Mouse (Mus musculus): ENCODE results near the gene Cabcoco1.

The Cabcoco1 gene

GRCm38 (mm10) chr10:68541139-68541942, at the start of gene Cabcoco1:
Gene Cabcoco1 (minus strand): TSS chr10:68541896.
- in situ Hi-C loops (cut with MseI, MboI), result no loop called here

DNA sequence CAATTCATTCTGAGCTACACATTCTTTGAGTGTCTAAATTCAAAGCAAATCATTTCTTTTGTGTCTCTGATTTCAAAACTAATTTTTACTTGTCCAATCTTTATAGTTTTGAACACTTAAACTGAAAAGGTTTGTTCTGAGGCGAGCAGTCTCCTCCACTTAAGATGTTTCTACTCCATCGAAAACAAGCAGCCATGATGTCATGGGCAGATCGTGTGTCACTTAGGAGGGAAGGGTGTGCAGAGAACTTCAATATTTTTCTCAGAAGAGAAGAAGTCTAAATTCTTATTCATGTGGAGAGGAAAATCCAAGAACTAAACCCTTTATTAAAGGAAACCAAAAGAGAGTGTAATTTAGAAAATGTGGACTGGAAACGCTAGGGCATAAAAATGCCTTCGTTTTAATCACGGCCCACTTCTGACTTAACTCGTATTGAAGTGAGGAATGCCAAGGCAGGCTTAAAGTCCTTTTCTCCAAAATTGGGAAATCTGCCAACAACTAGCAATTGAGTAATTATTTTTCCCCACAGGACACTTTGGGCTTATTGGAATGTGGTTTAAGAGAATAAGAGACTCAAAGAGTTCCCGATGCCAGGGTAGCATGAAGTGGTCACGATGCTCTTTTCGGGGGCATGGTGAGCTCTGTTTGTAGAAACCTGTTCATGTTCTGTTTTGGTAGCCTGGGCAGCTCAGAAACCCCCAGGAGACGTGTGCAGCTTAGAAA, 48.0 kb upstream of the Cabcoco1 start:
- in situ Hi-C loops (cut with MseI, MboI), result no loop called here

- in situ Hi-C loops (cut with MseI, MboI), result no loop called here
Observed at GRCm38 (mm10) chr10:68587416-68588040, 45.8 kb upstream of the Cabcoco1 start.

- in situ Hi-C loops (cut with MseI, MboI), result no loop called here
Observed at GRCm38 (mm10) chr10:68577321-68577720, 35.6 kb upstream of the Cabcoco1 start.

DNA sequence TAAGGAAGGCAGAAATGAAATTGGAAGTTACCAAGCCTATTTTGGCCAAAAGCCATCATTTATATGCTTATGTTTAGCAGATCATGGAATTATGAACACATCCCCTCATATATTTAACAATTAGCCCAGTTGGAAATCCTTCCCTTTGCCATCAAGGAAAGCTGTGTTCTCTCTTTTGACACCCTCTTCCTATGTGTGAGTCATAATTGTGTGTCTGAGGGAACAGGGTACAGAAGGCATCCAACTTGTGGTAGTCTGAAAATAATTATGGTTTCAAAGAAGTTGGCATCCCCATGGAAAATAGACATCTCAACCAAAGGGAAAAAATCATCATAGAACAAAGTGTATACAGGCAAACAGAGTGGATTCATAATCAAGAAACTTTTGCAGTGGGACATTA, 26.5 kb upstream of the Cabcoco1 start:
- in situ Hi-C loops (cut with MseI, MboI), result no loop called here

- in situ Hi-C loops (cut with MseI, MboI), result no loop called here
Observed at GRCm38 (mm10) chr10:68562344-68562743, 20.6 kb upstream of the Cabcoco1 start.

GRCm38 (mm10) chr10:68558828-68559219, 17.1 kb upstream of the Cabcoco1 start:
- in situ Hi-C loops (cut with MseI, MboI), result no loop called here

GRCm38 (mm10) chr10:68558105-68558827, 16.6 kb upstream of the Cabcoco1 start:
- in situ Hi-C loops (cut with MseI, MboI), result no loop called here

DNA sequence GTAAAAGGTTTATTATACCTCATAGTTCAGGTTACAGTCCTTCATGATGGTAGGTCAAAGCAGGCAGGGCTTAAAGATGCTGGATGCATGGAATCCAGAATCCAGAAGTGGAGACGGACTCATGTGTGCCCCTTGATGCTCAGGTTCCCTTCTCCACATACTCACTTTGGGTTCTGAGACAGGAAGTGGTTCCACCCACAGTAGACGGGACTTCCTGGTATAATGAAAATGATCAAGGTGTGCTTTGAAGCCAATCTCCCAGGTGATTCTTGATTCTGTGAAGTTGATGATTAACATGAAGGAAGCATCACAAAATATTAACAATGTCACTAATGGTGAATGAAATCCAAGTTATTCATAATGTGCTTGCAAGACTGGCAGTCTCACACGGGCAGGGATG, 12.0 kb upstream of the Cabcoco1 start:
- in situ Hi-C loops (cut with MseI, MboI), result no loop called here

- in situ Hi-C loops (cut with MseI, MboI), result no loop called here
Observed at GRCm38 (mm10) chr10:68552556-68552955, 10.9 kb upstream of the Cabcoco1 start.

DNA sequence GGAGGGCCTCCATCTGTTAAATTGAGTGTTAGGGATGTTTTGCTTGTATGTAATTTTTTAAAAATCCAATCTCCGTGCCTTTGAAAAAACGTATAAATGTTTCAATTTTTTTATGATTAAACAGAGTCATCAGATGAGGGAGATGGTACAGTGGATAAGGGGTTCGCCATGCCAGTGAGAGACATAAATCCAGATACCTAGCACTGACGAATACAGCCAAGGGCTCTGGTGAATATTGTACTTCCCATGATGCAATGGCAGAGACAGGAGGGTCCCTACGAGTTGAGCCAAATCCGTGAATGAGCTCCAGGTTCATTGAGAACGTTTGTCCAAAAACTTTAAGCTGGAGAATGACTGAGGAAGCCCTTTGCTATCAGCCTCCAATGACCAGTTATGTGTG, 9.6 kb upstream of the Cabcoco1 start:
- in situ Hi-C loops (cut with MseI, MboI), result no loop called here

GRCm38 (mm10) chr10:68550668-68551267, 9.1 kb upstream of the Cabcoco1 start:
- in situ Hi-C loops (cut with MseI, MboI), result no loop called here

- in situ Hi-C loops (cut with MseI, MboI), result no loop called here
Observed at GRCm38 (mm10) chr10:68543107-68543506, 1.4 kb upstream of the Cabcoco1 start.

DNA sequence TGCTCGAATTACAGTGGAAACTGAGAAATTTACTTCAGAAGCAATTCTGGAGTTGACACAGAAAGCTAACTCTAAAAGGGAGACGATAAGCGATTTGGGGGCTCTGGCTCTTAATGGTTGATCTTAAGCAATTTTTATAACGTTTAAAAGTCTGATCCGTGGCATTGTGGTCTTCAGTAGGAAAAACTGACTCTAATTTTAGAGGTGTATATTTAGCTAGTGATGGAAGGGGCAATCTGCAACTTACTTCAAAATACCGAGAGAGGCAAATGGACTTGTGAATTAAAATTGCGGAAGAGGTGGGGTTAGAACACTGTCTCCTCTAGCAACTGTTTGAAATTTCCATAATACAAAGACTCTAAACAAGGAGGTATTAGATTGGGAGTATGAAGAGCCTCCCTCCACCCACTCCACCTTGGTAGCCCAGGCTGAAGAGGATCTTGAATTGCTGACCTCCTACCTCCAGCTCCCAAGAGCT, 286 bp upstream of the Cabcoco1 start:
- in situ Hi-C loops (cut with MseI, MboI), result no loop called here

GRCm38 (mm10) chr10:68540612-68541011, 1.1 kb downstream of the Cabcoco1 start:
- in situ Hi-C loops (cut with MseI, MboI), result no loop called here

DNA sequence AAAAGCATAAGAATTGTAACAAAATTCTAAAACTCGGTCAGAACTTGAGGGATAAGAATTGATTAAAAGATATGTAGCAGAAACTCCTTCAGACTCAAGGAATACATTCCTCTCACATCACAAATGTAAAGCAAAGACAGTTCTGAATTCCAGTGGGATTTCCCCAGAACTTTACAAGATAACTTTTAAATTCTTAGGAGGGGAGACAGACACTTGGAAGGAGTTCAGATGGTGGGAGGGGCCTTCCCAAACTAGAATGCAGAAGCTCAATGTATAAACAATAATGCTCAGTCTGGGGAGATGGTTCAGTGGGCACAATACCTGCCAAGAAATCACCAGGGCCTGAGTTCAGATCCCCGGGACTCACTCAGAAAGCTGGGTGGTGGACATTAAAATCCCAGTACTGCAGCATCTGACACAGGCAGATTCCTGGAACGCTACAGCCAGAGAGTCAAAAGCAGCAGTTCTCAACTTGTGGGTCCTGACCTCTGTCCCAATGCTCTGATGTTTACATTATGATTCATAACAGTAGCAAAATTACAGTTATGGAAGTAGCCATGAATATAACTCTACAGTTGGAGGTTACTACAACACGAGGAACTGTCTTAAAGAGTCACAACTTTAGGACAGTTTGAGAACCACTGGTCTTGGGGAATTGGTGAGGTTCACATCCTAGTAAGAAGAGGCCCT, 4.3 kb downstream of the Cabcoco1 start:
- in situ Hi-C loops (cut with MseI, MboI), result no loop called here

DNA sequence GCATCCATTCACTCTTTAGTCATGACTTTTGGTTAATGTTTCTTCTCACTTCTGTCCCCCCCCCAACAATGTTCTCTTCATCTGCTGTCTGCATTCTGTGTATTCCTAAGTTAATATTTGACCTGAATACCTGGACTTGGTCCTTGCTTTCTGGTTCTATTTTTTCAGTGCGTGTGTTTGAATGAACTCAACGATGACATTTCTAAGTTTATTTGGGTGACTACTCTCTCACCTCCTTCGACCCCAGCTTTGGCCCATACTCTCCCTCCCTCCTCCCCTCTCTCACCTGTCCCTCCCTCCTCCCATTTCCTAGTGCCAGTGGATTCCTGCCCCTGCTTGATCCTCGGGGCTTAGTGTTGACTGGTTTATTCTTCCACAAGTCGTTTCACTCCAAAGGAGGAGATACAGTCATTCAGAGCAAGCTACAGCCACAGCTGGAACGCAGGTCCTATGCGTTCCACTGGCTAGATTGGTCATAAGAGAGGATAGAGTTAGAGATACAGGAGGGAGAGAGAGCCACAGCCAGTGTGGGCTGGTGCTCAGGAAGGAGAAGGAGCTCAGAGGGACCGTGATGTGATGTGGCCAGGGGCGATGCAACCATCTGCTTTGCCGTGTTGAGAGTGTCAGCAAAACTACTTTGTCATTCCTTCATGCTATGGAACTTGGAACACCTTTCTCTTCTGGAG, 12.2 kb downstream of the Cabcoco1 start:
- in situ Hi-C loops (cut with MseI, MboI), result no loop called here

- in situ Hi-C loops (cut with MseI, MboI), result no loop called here
Observed at GRCm38 (mm10) chr10:68528958-68529357, 12.7 kb downstream of the Cabcoco1 start.

DNA sequence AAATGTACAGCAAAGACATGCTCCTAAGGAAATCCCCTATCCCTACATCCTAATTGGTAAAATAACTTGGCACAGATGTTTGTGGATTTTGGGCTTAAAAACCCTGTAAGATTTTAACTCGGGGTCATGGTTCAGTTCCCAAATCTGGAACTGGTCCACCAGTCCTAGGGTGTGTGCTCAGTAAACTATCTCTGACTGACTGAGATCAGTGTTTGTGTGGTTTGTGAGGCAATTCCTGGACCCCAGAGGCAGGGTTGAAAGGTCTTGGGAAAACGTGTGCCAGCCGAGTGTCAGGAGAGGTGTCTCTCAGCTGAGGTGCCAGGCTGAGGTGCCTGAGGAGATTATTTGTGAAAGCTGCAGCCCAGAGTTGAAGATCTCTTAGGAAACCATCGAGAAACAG, 19.6 kb downstream of the Cabcoco1 start:
- in situ Hi-C loops (cut with MseI, MboI), result no loop called here

DNA sequence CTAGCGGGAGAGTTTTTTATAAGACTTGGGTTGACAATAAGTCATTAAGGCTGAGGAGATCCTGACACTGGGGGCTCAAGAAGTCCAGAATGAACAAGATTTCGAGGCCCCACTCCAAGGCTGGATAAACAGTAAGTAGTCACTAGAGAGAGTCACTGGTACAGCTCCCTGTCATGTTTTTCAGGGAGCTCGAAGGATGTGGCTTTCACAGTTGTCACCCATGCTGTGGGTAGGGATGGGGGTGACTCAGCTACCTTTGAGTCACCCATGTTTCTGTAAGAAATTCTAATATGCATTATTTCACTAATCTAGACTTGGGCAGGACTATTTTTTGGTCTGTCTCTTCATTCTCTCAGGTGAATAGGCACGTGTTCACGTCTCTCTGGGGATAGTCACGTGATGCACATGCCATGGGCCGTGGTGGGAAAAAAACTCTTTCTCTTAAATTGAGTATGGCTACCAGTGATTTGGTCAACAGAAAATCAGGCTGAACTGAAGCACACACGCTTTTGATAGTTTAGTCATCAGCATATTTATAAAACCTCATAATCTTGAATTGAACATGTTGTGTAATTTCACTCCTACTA, 29.2 kb downstream of the Cabcoco1 start:
- in situ Hi-C loops (cut with MseI, MboI), result no loop called here

All from mouse trophoblast stem cell (cell line).